Mouse (Mus musculus) erythroblast, adult 5-6 weeks (primary cell): ENCODE data around the gene Zdhhc6. TPM values are rescaled to one million over a fixed set of nuclear protein-coding genes. Genes with fewer than 3 reads are reported as not detected.

Experiments
- ATAC-seq: replicated peaks from 2 replicates; pipeline ENCODE4 v1.8.0; 2016; ENCODE audit warnings: moderate number of reproducible peaks, mild to moderate bottlenecking, moderate TSS enrichment, inconsistent platforms; ENCODE audit not compliant: poor library complexity, low FRiP score, severe bottlenecking
- total RNA-seq, 2 experiments: library from RNA; stranded (forward) in 1 of 2; stranded (reverse) in 1 of 2; fragments of 150-400 nt in 1 of 2; fragments of 200-764, 138-1000 nt in 1 of 2; gene quantifications; 2 replicates each; pipeline versions ENCODE4 v1.2.3 to v1.2.4; 2015 to 2017; ENCODE audit warnings: low replicate concordance in 2 of 2

Zdhhc6 gene
- total RNA-seq (2015; ENCODE audit: low replicate concordance) (12.7 and 17.5 TPM in 2 replicates), total RNA-seq (2017; ENCODE audit: low replicate concordance) (10.0 and 11.8 TPM in 2 replicates)

DNA sequence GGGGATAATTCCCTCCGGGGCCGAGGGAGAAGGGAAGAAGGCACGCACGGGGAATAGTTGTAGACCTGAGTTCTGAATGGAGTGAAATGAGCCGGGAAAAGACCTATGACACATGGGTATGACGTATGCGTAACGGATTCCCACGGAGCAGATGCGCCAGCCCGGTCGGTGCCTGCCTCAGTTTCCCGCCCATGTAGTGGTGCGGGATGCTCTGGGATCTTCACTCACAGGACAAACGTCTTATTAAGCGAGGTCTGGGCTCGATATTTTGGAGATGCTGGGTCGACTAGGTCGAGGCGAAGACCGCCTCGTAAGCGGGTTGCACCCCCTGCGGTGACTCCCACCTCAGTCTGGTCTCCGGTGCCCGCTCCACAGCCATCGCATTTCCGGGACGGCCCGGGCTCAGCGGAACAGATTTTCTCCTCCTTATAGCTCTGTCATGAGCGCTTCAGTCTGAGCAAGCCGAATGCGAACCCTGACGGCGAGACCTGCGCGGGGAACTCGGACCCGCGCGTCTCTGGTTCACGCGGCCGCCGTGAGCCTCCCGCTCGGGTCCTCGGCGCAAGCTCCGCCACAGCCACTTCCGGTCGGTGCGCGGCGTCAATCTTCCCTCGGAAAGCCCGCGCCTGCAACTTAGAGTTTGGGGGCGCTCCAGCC, at the start of gene Zdhhc6:
Zdhhc6 (minus strand) TSS at position 581 of the 657 bp plus-strand sequence.
- ATAC-seq = peak; percentile 90

DNA sequence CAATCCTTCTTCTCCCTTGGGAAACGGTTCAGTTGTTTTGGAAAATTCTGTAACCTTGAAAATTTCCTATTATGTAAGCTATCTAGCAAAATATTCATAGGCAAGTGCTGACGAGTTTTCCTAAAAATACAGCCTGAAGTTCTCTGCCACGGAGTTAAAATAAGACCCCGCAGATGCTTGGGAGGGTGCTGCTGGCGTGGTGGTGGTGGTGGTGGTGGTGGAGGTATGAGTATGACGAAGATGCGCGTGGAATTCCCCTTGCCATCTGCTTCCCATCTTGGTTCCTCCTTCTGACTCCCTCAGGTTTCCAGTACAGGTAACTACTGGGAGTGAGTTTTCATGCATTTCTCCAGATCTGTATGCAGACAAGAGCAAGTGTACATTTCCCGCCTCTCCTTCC, 46.8 kb upstream of the Zdhhc6 start:
- ATAC-seq = no peak

DNA sequence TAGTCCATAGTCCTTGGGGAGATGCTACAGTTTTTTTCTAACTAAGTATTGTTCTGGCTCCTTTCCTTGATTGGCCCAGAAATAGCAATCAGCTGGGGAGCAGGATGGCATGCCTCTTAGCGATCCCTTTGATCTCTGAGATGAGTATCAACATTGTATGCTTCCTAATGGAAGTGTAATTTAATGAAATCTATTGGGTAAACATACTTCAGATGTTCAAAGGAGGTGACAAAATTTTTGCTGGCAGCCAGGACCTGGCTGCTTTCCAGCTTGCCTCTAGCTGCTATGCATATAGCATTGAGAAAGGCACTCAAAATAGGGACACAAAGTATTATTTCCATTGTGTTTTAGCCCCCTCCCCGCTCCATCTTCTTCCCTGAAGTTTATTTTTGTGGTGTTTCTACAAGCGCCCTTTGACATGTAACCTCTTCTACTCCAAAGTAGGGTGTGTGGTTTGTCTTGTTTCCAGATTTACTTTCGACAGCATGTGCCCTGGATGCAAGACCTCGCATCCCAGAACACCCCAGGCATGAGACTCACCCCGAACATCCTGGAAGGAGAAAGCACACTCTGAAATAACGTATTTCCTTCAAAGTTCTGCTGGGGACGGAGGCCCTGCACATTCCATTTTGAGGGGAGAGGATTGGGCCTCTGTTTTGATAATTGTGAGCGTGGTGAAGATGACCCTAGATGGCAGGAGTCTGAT, 35.0 kb upstream of the Zdhhc6 start:
- no peak for ATAC-seq

DNA sequence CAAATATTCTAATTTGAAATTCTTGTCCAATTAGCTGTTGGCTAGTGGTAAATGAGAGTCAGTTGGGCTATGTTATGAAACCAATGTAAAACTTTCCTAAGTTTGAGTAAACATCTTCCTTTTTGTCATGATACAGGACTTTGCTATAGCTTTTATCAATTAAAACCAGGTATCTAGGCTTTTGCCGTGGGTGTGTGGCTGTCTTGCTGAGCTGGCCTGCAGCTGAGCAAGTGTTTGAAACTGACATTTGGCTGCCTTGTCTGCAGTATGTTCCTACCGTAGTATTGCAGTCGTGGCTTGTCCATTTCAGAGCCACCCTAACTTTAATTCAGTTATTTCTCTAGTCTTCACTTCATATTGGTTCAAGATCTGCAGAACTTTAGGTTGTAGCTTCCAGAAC, 32.4 kb upstream of the Zdhhc6 start:
- no peak for ATAC-seq

DNA sequence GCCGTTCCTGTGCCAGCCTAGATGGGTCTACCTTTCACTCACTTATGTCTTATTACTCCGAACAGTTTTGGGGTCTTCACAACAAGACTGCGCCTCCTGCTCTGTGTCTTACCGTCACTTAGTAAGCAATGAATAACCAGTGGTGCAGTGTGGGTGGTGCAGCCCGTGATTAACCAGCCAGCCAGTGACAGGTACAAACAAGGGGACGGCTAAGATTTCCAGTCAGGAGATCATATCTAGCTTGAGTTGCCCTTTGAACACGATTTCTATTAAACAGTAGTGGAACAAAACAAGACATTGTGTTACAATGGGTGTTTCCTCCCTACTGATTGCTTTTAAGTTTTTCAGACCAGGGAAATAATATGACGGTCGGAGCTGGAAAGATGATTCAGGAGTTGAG, 27.4 kb upstream of the Zdhhc6 start:
- no peak for ATAC-seq

DNA sequence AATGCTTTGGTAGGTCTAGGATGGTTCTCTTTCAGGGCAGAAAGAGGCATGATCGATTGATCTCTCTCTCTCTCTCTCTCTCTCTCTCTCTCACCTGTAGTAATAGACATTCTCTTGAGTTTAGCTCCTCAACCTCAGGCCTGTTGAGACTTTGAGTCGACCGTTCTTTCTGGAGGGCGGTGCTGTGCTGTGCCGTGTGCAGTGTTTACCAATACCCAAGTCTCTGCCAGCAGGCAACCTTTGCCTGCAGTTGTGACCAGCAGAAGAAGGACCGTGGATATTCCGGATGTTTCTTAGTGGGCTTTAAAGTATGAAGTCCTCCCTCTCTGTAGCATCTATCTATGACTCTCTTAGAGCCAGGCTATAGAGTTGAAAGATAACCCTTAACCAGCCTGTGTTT, 26.6 kb upstream of the Zdhhc6 start:
- no peak for ATAC-seq

DNA sequence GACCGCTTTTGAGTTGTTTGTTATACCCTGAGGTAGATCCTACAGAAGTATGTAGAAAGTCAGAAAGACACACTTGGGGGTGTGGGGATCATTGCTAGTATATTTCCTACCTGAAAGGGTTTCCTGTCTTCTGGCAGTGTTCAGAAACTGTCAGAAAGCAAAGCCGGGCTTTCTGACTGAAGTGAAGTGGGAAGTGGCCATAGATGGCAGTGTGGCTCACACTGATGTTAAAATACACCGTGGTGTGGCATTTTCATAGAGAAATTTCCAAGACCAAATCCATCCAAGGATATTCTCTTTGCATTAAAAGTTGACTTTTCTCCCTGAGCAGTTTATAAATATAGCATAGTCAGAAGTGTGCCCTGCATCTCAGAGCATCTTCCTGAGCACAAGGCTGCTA, 25.5 kb upstream of the Zdhhc6 start:
- ATAC-seq = no peak

DNA sequence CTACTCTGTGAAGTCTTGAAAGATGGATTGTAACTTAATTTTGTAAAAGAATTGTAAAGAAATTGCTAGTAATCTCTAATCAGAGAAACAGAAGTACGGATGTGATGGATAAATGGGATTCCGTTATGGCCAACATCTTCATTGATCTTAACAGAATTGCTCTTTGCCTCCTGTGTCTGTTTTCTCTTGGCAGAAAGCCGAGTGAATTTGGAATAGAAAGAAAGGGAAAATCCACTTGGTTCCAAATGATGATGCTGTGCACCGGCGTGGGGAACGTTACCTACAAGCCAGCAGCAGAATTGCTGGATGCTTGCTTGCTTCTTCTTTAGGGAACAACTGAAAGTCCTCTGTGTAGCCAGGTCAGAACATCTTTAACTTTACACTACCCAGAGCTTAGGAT, 24.7 kb upstream of the Zdhhc6 start:
- no peak for ATAC-seq

DNA sequence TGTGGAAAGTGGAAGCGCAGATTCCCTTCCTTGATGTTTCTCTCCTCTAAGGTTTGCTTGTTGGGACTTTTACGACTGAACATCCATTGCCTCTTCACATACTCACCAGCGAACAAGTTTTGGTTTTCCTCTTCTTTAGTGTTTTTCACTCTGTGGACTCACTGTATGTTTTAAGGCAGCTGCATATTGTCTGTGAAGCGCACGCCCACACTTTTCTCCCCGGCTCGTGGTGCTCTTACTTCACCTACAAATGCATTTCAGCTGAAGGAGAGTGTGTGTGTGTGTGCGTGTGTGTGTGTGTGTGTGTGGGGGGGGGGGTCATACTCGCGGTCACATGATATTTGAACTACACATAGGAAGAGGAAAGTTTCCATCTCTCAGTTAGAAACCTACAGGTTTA, 21.8 kb upstream of the Zdhhc6 start:
- ATAC-seq = no peak

DNA sequence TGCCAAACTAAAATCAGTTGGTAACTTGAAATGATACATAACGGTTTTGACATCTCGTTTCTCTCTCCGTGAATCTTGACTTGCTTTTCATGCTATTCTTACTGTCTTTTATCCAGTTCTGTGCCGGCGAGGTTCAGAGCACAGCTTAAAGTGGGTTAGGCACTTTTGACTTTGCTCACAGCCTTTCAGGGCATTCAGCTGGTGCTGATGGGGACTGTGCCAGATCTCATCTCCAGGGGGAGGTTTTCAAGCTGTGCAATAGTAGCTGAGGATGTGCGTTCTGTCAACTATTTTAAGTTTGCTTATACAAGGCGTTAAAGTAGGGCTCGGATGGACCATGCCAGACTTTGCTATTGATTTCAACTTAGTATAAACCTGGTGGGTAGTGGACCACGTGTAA, 21.2 kb upstream of the Zdhhc6 start:
- no peak for ATAC-seq

DNA sequence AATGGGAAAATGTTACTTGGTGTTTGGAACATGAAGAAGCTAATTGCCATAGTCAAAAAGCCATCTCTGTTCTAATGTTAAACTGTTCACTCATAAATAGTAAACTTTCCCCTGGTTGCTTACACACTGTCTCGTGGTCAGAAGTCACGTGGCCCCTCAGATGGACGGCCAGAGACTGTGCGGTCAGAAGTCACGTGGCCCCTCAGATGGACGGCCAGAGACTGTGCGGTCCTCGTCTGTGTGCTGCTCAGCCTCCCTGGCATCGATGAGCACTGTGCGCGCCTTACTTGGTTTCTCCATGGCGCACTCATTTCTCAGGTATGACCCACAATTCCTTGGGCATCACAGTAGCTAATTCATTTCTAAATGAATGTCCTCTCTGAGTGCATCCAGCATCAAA, 20.6 kb upstream of the Zdhhc6 start:
- no peak for ATAC-seq

DNA sequence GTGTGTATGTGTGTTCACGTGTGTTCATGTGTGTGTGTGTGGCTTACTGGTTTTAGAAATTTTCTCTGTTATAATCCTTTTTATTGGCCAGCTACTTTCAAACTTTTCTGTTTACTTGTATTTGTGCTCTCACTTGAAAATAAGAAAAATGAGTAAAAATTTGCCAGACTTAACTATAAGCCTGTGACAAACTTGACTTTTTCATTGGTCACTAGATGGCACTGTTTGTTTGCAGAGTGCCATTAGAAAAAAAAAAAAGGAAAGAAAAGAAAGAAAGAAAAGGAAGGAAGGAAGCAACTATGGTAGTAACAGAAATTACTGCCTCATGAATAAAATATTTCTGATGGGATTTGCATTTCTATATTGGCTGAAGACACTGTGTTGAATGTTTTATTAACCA, 20.0 kb upstream of the Zdhhc6 start:
- ATAC-seq = no peak

DNA sequence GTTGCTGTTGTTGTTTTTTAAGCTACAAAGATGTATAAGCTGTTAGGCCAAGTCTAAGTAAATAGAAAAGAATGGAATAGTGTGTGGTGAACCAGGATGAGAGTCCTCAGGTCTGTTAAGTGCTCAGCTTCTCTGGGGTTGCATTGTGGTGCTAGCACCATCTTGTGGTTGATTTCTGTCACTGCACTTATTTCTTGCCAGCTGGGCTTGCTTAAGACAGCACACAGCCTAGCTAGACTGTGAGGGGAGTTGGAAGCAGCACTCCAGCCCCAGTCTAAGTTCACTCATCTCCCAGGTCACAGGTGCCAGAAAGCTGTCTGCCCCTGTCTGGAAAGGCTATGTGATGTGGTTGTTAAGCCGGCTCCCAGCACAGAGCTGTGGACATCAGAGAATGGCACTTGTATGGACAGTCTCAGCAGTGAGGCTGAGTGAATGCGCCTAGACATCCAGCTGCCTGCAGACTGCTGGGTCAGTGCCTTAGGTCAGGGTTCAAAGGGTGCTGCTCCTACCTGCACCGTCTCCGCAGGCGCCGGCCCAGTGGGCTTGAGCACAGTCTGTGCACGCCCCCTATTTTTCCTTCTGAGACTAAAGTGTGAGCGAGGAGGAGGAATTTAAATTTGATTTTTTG, 16.9 kb upstream of the Zdhhc6 start:
- peak; percentile 89 for ATAC-seq

DNA sequence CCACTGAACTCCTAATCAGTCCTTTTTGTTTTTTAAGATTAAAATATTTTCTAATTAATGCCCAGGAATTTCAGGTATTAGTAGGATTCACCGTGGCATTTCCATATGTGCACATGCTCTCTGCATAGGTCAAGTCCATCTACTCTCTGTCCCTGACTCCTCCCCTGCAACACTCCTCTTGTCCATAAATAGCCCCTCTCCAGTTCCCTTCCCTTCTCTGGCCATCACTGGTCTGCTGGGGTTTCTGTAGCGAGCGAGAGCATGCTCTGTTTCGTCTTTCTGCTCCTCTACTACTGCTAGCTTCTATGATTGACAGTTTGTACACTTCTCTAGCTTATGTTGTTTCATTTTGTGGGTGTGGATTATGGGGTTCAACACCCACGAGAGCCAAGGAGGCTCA, 15.9 kb upstream of the Zdhhc6 start:
- ATAC-seq = no peak

DNA sequence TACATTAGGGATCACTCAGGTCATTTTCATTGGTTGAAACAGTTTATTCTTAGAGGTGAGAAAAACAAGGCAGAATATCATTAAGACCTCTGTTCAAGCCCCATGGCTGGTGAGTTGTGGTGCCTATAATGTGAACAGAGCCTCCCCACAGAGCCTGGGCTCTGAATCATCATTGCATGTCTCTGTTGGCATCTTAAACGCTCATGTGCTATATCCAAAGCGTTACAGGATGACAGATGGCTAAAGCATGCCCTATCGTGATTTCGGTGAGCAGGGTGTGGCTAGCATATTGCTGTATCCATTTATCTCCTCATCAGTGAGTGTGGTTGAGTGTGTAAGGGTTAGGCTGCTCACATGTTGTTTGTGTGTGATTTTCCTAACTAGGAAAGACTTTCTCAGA, 11.7 kb upstream of the Zdhhc6 start:
- no peak for ATAC-seq

DNA sequence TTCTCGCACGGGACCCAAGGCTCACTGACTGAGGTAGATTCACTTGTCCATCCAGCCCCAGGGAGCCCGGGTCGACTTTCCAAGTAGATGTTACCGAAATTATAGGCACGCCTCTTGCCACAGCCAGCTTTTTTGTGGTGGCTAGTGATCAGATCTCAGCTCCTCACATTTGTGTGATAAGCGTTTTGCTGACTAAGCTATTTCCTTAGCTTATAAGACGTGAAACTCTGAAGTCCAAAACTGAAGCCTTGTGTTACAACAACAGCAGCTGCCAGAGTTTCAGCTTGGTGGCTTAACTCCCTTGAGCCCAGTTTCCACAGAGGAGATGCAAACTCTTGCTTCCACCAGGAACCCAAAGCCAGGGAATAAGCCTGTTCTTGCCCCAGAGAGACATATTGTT, 6.8 kb upstream of the Zdhhc6 start:
- no peak for ATAC-seq

DNA sequence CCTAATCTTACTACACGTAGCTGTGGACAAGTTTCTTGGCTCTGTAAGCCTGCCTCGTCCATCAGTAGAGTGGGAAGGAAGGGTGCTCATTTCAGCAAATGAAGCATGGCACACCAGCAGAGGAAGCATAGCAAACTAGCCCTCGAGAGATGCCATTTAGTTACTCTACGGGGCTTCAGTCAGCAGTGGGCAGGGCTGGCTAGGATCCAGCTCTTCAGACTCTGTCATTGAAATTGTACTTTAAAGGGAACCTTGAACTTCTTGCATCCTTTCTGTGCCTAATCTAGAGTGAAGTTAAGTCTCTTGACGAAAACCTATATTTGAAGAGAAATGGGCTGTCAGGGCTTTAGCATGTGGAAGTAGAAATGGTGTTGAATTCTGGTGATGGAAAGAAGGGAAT, 3.7 kb upstream of the Zdhhc6 start:
- ATAC-seq = no peak

DNA sequence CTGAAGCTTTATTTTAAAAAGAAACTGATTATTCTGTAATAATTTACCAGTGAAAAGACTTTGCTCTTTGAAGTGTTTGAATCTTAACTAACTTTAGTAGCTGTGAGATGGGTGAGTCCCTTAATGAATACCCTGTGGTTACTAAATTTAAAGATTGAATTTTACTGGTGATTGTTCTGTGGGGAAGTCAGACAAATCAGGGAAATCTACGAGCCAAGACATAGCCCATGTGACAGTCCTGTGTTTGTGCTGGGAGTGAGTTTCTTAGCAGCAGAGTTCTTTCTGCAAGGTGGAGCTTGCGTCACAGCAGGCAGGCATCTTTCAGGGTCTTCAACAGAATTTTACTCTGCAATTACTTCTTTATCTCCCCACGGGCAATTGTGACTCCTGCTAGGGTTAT, 3.2 kb upstream of the Zdhhc6 start:
- no peak for ATAC-seq

DNA sequence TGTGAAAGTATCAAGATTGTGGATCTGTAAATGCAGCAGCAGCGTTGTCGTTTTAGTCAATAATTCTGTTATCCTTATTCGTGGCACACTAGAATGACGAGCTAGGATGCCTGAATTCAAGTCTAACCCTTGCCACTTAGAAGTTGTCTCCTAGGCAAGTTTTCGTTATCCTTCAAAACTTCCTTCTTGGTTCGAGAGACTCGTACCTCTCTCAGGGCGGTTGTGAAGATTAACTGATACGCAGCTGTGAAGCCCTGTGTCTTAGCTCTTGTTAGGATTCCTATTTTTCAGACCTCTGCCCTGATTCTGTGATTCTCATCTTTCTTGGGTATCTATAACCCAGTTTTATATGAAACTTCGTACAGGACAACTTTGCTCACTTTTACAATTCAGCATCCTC, 1.1 kb upstream of the Zdhhc6 start:
- no peak for ATAC-seq

DNA sequence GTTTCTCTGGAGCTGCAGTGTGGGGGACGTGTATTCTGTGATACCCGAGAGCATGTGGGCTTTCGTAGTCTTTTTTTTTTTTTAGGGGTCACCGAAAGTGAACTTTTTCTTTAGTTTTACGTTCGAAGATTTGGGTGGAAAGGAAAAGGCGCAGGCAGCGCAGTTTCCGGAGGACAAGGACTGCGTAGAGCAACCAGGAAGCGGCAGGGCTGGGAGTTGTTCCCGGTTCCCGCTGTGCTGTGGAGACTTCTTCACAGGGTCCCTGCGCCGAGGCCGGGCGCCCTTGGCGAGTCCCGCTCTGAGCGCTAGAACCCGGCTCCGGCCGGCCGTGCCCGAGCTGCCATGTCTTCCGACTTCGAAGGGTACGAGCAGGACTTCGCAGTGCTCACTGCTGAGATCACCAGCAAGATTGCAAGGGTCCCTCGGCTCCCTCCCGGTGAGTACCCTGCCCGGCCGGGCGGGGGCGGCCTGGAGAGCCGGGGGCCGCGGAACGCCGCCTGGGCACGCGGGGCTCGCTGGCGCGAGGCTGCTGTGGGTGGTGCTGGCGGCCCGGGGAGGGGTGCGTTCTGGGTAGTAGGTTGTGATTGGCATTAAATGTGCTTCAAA, 380 bp upstream of the Zdhhc6 start, which contains the start of gene Vti1a:
Vti1a (plus strand) TSS at position 187 of the 606 bp plus-strand sequence.
- peak; percentile 88 for ATAC-seq

DNA sequence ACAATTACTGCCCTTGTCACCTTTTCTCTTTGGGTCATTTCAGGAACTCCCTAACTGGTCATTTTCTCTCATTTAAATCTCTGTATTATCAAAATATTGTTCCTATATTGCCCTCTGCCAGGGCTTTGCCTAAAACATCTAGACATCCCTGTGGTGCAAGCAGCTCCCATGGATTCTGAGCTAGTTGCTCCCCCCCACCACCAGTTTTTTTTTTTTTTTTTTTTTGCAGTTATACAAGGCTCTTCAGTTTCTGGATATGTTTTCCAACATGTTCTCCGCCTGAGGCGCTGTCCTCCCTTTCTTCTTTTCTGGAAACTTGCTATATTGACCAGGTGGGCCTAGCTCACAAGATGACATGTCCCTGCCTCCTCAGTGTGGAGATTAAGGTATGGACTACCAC, 2.2 kb downstream of the Zdhhc6 start:
- ATAC-seq = no peak
